Mouse (Mus musculus): ENCODE measurements around the gene Ndrg4. TPM values are rescaled to one million over a fixed set of nuclear protein-coding genes. Genes with fewer than 3 reads are reported as not detected.

Gene Ndrg4
- polyA plus RNA-seq, 1 experiment from 2014 or later, result 374 TPM

GRCm38 (mm10) chr8:95712395-95712794, 35.6 kb downstream of the Ndrg4 start:
- ATAC-seq (replicated peaks; ENCODE audit: extremely low read depth, insufficient read depth, low FRiP score), result no peak
- peaks cover 32% of the 10 kb centered on the region; the same call in 1 of the 2 replicates for H3K36me3 ChIP-seq (ENCODE audit: control insufficient read depth, insufficient read depth)
- 80% methylated on average over 9 of the region's 9 CpGs for WGBS
- H3K9ac ChIP-seq (ENCODE audit: low read length), result no peak overlapping the region
- peaks cover 23% of the 10 kb centered on the region for H3K4me1 ChIP-seq (ENCODE audit: control insufficient read depth, insufficient read depth, low read length)
- no peak overlapping the region for H3K4me3 ChIP-seq (ENCODE audit: low read length)
- no peak overlapping the region for H3K4me2 ChIP-seq (ENCODE audit: low read depth, low read length)
- no peaks in the 10 kb centered on the region for H3K9me3 ChIP-seq (replicated peaks; ENCODE audit: control insufficient read depth, low read length)
- H3K27me3 ChIP-seq (ENCODE audit: control insufficient read depth, insufficient read depth, low read length), result no peaks in the 10 kb centered on the region
- H3K27ac ChIP-seq (ENCODE audit: low read length), result no peak overlapping the region

- no peaks in the 10 kb centered on the region for H3K27me3 ChIP-seq (ENCODE audit: control insufficient read depth, insufficient read depth, low read length)
- 0 out of 2 replicates have a peak, but pooled peaks have one; percentile 7 for ATAC-seq (replicated peaks; ENCODE audit: extremely low read depth, insufficient read depth, low FRiP score)
- no peak overlapping the region for H3K9ac ChIP-seq (ENCODE audit: low read length)
- 76% methylated on average over 19 of the region's 19 CpGs for WGBS
- H3K4me3 ChIP-seq (ENCODE audit: low read length), result no peak overlapping the region
- peaks cover 35% of the 10 kb centered on the region; the same call in 1 of the 2 replicates for H3K36me3 ChIP-seq (ENCODE audit: control insufficient read depth, insufficient read depth)
- no peaks in the 10 kb centered on the region for H3K9me3 ChIP-seq (replicated peaks; ENCODE audit: control insufficient read depth, low read length)
- no peak overlapping the region for H3K4me2 ChIP-seq (ENCODE audit: low read depth, low read length)
- peaks cover 23% of the 10 kb centered on the region for H3K4me1 ChIP-seq (ENCODE audit: control insufficient read depth, insufficient read depth, low read length)
- H3K27ac ChIP-seq (ENCODE audit: low read length), result no peak overlapping the region
Observed at GRCm38 (mm10) chr8:95713100-95714010, 36.6 kb downstream of the Ndrg4 start.

- Histone ChIP-seq H3K4me2 (ENCODE audit: low read depth, low read length) (no peak overlapping the region), H3K4me3 (ENCODE audit: low read length) (no peak overlapping the region), H3K27ac (ENCODE audit: low read length) (no peak overlapping the region), H3K9me3 (replicated peaks; ENCODE audit: control insufficient read depth, low read length) (no peaks in the 10 kb centered on the region), H3K36me3 (ENCODE audit: control insufficient read depth, insufficient read depth) (peaks cover 33% of the 10 kb centered on the region; the same call in 1 of the 2 replicates), H3K9ac (ENCODE audit: low read length) (no peak overlapping the region), H3K27me3 (ENCODE audit: control insufficient read depth, insufficient read depth, low read length) (no peaks in the 10 kb centered on the region), H3K4me1 (ENCODE audit: control insufficient read depth, insufficient read depth, low read length) (peaks cover 23% of the 10 kb centered on the region)
- WGBS, result 87% methylated on average over 4 of the region's 4 CpGs
- ATAC-seq (replicated peaks; ENCODE audit: extremely low read depth, insufficient read depth, low FRiP score), result no peak
Observed at GRCm38 (mm10) chr8:95714367-95714766, 37.6 kb downstream of the Ndrg4 start.

- ATAC-seq (replicated peaks; ENCODE audit: extremely low read depth, insufficient read depth, low FRiP score), result no peak
- Histone ChIP-seq H3K9me3 (replicated peaks; ENCODE audit: control insufficient read depth, low read length) (no peaks in the 10 kb centered on the region), H3K4me2 (ENCODE audit: low read depth, low read length) (peak overlapping the region; percentile 76), H3K4me1 (ENCODE audit: control insufficient read depth, insufficient read depth, low read length) (peaks cover 20% of the 10 kb centered on the region), H3K27ac (ENCODE audit: low read length) (peak overlapping the region; percentile 72; the same call in 1 of the 2 replicates), H3K27me3 (ENCODE audit: control insufficient read depth, insufficient read depth, low read length) (no peaks in the 10 kb centered on the region), H3K9ac (ENCODE audit: low read length) (peak overlapping the region; percentile 86), H3K36me3 (ENCODE audit: control insufficient read depth, insufficient read depth) (peaks cover 37% of the 10 kb centered on the region; the same call in 1 of the 2 replicates), H3K4me3 (ENCODE audit: low read length) (peak overlapping the region; percentile 81)
- WGBS, result 70% methylated on average over 6 of the region's 6 CpGs
Observed at GRCm38 (mm10) chr8:95714837-95715413, 38.1 kb downstream of the Ndrg4 start.

GRCm38 (mm10) chr8:95715676-95716531, 39.1 kb downstream of the Ndrg4 start, which contains the start of gene Setd6:
Setd6 (plus strand) TSS chr8:95715881.
- peaks cover 39% of the 10 kb centered on the region for H3K36me3 ChIP-seq (ENCODE audit: control insufficient read depth, insufficient read depth)
- peak within 1 kb of the TSS; percentile 76 for H3K4me2 ChIP-seq (ENCODE audit: low read depth, low read length)
- peak; percentile 90 for ATAC-seq (replicated peaks; ENCODE audit: extremely low read depth, insufficient read depth, low FRiP score)
- peak within 1 kb of the TSS; percentile 72 for H3K27ac ChIP-seq (ENCODE audit: low read length)
- H3K9ac ChIP-seq (ENCODE audit: low read length), result peak within 1 kb of the TSS; percentile 86
- H3K4me1 ChIP-seq (ENCODE audit: control insufficient read depth, insufficient read depth, low read length), result peaks cover 16% of the 10 kb centered on the region
- WGBS, result under 1% methylated on average over 79 of the region's 79 CpGs
- H3K4me3 ChIP-seq (ENCODE audit: low read length), result peak within 1 kb of the TSS; percentile 81
- no peaks in the 10 kb centered on the region for H3K9me3 ChIP-seq (replicated peaks; ENCODE audit: control insufficient read depth, low read length)
- H3K27me3 ChIP-seq (ENCODE audit: control insufficient read depth, insufficient read depth, low read length), result no peaks in the 10 kb centered on the region

- H3K4me1 ChIP-seq (ENCODE audit: control insufficient read depth, insufficient read depth, low read length), result peaks cover 16% of the 10 kb centered on the region
- WGBS, result 21% methylated on average over 21 of the region's 21 CpGs
- no peaks in the 10 kb centered on the region for H3K27me3 ChIP-seq (ENCODE audit: control insufficient read depth, insufficient read depth, low read length)
- H3K27ac ChIP-seq (ENCODE audit: low read length), result no peak overlapping the region
- no peak for ATAC-seq (replicated peaks; ENCODE audit: extremely low read depth, insufficient read depth, low FRiP score)
- H3K36me3 ChIP-seq (ENCODE audit: control insufficient read depth, insufficient read depth), result peaks cover 42% of the 10 kb centered on the region
- H3K4me3 ChIP-seq (ENCODE audit: low read length), result peak overlapping the region; percentile 81
- H3K4me2 ChIP-seq (ENCODE audit: low read depth, low read length), result peak overlapping the region; percentile 76
- no peaks in the 10 kb centered on the region for H3K9me3 ChIP-seq (replicated peaks; ENCODE audit: control insufficient read depth, low read length)
- peak overlapping the region; percentile 86 for H3K9ac ChIP-seq (ENCODE audit: low read length)
Observed at GRCm38 (mm10) chr8:95716546-95717335, 40.0 kb downstream of the Ndrg4 start.

GRCm38 (mm10) chr8:95727625-95728024, 50.8 kb downstream of the Ndrg4 start:
- H3K9ac ChIP-seq (ENCODE audit: low read length), result no peak overlapping the region
- H3K27ac ChIP-seq (ENCODE audit: low read length), result no peak overlapping the region
- ATAC-seq (replicated peaks; ENCODE audit: extremely low read depth, insufficient read depth, low FRiP score), result no peak
- H3K4me2 ChIP-seq (ENCODE audit: low read depth, low read length), result no peak overlapping the region
- H3K9me3 ChIP-seq (replicated peaks; ENCODE audit: control insufficient read depth, low read length), result no peaks in the 10 kb centered on the region
- H3K4me3 ChIP-seq (ENCODE audit: low read length), result no peak overlapping the region
- H3K27me3 ChIP-seq (ENCODE audit: control insufficient read depth, insufficient read depth, low read length), result no peaks in the 10 kb centered on the region
- peaks cover 68% of the 10 kb centered on the region for H3K36me3 ChIP-seq (ENCODE audit: control insufficient read depth, insufficient read depth)
- no peaks in the 10 kb centered on the region for H3K4me1 ChIP-seq (ENCODE audit: control insufficient read depth, insufficient read depth, low read length)
- WGBS, result 58% methylated on average over 4 of the region's 4 CpGs

- H3K27me3 ChIP-seq (ENCODE audit: control insufficient read depth, insufficient read depth, low read length), result no peaks in the 10 kb centered on the region
- H3K36me3 ChIP-seq (ENCODE audit: control insufficient read depth, insufficient read depth), result peaks cover 74% of the 10 kb centered on the region
- no peak for ATAC-seq (replicated peaks; ENCODE audit: extremely low read depth, insufficient read depth, low FRiP score)
- H3K9ac ChIP-seq (ENCODE audit: low read length), result no peak overlapping the region
- no peak overlapping the region for H3K27ac ChIP-seq (ENCODE audit: low read length)
- H3K4me2 ChIP-seq (ENCODE audit: low read depth, low read length), result no peak overlapping the region
- WGBS, result 76% methylated on average over 7 of the region's 7 CpGs
- H3K4me1 ChIP-seq (ENCODE audit: control insufficient read depth, insufficient read depth, low read length), result no peaks in the 10 kb centered on the region
- no peaks in the 10 kb centered on the region for H3K9me3 ChIP-seq (replicated peaks; ENCODE audit: control insufficient read depth, low read length)
- no peak overlapping the region for H3K4me3 ChIP-seq (ENCODE audit: low read length)
Observed at GRCm38 (mm10) chr8:95738596-95738995, 61.8 kb downstream of the Ndrg4 start.

All from heart, embryonic 16.5 days (tissue).